Mouse (Mus musculus) kidney, adult 11 months (tissue): ENCODE measurements around the gene Gm10271.

ENCODE experiments used
- DNase-seq: peaks from one replicate; pipeline ENCODE4 v3.0.0; 2022

The Gm10271 gene

DNA sequence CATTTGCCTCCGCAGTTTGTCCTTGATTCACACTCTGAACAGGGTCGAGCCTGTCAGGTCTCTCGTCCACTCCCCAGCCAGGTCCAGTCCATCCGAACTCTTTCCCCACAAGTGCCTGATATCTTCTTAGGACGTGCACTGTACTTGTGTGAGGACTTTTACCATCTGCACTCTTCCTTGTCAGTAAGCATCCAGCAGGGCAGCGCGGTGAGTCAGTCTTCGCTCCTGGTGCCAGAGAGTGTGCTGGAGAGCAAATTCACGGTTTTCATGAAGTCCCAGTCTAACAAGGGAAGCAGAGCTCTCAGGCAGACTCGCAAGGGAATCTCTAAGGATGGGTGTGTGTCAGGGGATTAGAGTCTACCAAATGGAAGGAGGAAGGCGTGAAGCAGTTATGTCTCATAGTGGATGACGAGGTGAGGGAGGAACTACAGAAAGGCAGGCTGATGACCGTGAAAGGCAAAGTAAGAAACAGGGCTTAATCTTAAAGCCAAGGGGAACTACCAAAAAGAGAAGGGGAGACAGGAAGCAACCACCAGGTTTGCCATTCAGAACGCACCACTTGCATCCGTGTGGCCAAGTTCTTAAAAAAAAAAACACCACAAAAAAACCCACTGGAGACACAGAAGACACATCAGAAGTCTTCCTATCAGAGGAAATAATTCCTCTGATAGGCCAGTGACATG, 40.8 kb downstream of the Gm10271 start:
- no peak for DNase-seq

DNA sequence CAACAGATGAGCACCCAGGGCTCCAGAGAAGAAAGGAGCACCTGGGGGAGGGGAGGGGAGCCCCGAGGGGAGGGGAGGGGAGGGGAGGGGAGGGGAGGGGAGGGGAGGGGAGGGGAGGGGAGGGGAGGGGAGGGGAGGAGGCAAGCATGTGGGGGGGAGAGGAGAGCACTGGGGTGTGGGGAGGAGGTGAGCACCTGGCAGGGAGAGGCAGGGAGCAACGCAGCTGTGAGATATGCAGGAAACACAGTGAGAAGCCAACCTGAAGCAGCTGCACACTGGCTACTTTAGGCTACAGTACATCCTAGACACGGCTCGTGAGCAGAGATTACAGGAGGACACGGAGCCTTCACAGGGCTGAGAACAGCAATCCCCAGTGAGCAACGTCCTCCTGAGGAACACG, 41.5 kb downstream of the Gm10271 start:
- DNase-seq = no peak

- DNase-seq = no peak
These were observed 41.9 kb downstream of the Gm10271 start for GRCm38 (mm10) chr10:116930506-116930905.

- no peak for DNase-seq
These were observed 43.6 kb downstream of the Gm10271 start for GRCm38 (mm10) chr10:116928826-116929225.

DNA sequence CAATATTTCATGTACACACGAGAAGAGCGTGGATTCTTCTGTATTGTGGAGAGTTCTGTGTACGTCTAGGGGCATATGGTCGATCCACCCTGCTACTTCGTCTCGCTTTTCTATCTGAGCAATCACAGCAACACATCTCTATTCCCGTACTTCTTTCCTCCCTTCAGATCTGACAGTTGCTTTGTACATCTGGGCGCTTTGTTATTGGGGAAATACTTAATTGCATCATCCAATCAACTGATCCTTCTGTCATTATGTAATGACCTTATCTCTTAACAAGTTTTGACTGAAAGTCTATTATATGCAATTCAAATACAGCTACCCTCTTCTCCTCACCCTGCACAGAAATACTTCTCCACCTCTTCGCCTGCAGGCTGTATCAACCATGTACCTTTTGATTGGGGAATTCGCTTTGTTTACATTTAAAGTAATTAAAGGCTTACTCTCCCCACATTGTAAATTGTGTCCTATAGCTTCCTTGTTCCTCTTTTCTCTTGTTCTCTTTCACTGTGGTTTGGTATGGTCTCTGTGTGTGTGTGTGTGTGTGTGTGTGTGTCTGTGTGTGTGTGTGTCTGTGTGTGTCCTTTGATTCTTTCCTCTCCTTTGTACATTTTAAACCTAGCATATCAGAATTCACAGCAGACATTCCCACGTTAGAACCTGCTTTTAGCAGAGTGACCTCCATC, 45.8 kb downstream of the Gm10271 start:
- DNase-seq = no peak

GRCm38 (mm10) chr10:116923651-116924495, 48.5 kb downstream of the Gm10271 start:
- no peak for DNase-seq

- no peak for DNase-seq
These were observed 50.2 kb downstream of the Gm10271 start for GRCm38 (mm10) chr10:116922161-116922560.

DNA sequence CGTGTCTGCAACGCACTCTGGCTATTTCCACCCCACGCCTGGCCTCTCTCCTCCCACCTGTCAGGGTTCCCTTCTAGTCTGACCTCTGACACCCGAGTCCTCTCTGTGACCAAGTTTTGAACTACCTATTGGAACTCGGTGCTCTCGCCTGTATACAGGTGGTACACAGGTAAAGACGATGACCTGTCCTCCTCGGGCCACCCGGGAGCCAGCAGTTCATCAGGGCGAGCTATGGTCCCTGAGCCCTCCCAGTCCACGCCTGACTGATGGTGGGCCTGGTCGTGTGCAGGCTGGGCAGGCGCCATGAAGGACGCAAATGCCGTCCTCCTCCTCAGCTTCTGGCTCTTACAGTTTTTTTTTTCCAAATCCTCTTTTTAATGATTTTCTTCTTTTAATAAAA, 51.0 kb downstream of the Gm10271 start:
- DNase-seq = no peak

DNA sequence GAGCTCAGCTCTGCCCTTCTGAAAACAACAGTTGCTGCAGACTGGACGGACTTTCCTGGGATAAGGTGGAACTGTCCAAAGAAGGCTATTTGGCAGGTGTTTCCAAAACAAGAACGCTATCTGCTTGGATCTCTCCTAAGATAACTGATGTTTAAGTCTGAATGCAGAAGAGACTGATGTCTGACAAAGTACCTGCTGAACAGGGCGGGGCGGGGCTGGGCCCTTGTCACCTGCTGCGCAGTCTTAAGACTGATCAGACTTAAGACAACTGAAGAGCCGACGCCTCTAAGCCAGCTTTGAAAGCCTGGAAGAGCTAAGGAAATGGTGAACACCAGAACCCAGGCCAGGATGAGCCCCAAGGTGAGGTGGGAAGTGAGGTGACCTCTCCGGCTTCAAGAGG, 51.8 kb downstream of the Gm10271 start:
- no peak for DNase-seq

- no peak for DNase-seq
These were observed 52.8 kb downstream of the Gm10271 start for GRCm38 (mm10) chr10:116919368-116920317.

GRCm38 (mm10) chr10:116916581-116916980, 55.8 kb downstream of the Gm10271 start:
- no peak for DNase-seq

DNA sequence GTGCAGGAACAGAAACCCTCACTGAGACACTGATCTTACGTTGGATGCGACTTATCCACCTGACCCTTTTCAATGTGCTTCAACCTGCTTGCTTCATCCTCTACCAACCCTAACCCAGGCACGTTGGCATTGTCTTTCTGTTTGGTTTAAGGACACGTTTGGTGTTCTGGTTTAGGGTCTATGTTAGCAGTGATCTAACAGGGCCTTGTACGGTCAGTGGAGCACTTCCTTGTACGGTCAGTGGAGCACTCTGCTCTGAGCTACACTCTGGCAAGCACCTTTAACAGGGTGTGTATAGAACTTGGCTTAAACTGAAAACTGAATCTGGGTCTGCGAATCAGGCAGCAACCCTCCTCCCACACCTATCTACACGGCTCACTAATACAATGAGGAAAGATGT, 57.1 kb downstream of the Gm10271 start:
- DNase-seq = no peak

DNA sequence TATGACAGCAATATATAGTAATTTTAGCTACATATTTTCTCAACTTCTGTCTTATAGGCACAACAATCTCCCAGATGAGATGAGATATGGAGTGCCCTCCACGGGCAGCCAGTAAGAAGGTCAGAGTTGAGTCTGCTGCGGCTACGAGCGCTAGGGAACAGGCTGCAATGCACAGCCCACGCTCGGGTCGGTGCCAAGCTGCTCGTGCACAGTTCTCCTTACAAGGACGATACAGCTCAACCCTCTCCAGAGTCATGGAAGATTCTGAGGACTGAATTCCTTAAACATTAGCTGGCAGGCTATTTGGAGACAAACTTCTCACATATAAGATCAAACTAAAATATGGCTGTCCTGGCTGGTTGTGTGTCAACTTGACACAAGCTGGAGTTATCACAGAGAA, 57.8 kb downstream of the Gm10271 start:
- DNase-seq = no peak

DNA sequence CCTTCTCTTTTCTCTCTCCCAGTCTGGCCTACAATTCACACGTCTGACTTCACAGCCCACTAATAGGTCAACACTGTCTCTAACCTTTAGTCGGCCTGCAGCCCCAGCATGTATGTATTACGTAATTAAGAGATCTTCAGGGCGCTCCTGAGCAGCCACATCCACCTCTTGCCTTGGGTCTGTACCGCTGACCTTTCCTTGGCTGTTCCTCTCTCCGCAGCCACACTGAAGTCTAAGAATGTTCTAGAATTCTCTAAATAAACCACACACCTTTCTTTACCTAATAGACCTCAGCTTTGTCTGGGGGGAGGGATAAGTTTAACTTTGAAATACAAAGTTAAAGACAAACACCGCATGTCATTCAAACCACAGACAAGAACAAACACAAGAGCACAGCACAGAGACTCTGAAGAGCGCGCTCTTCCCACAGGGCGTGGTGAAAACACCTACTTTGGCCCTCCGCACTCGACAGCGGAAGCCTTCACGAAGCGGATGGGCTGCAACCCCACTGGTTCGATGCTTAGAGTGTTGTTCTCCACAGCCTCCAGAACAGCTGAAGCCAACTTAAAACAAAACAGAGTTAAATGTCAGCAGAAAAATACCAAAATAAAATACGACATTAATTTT, 58.6 kb downstream of the Gm10271 start:
- no peak for DNase-seq

GRCm38 (mm10) chr10:116912850-116913249, 59.6 kb downstream of the Gm10271 start:
- no peak for DNase-seq

DNA sequence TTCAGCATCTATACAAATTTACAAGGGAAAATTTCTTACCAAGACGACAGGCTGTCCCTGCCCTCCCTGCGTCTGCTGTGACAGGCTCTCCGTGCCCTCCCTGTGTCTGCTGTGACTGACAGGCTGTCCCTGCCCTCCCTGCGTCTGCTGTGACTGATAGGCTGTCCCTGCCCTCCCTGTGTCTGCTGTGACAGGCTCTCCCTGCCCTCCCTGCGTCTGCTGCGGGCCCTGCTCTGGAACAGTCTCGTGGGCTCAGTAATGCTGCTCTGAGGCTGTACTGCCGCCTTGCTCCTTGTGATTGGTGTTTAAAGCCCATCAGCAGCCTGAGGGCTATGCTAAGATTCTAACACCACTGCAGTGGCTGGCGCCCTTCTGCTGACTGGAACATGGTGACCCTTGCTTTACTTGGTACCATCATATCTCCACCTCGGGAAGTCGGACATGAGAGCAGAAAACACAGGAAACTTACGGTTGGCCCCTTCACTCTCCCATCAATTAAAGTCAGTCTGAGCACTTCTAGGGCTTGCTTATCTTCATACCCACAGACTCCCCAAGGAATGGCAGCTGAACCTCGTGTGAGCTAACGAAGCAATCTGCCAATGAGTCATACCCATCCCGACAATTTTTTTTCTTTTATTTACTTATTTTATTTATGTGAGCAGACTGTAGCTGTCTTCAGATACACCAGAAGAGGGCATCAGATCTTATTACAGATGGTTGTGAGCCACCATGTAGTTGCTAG, 63.3 kb downstream of the Gm10271 start:
- DNase-seq = no peak
